Mouse (Mus musculus) thymus, adult 2 months (tissue): ENCODE measurements around the gene Gm10330. TPM values are rescaled to one million over a fixed set of nuclear protein-coding genes. Genes with fewer than 3 reads are reported as not detected.
A peak's percentile ranks its signal among the peaks of the same experiment; 100 is the strongest.
"Not testable (repeated sequence)": the region's sequence is repeated elsewhere in the genome, so short reads cannot be mapped to it uniquely, and the experiment has no call there.

Experiments used
- DNase-seq: peaks from one replicate; pipeline ENCODE4 v3.0.0; 2021
- H3K27ac ChIP-seq: fragments of 200-500 bp; 2 replicates; pipeline ENCODE4 v1.5.1; 2012; ENCODE audit warnings: low read length, control low read depth; ENCODE audit not compliant: control insufficient read depth, insufficient read depth
- H3K27me3 ChIP-seq: fragments of 200-500 bp; 2 replicates; pipeline ENCODE4 v1.6.1; 2012; ENCODE audit warnings: mild to moderate bottlenecking, low read length, moderate library complexity, mixed read lengths; ENCODE audit not compliant: control insufficient read depth, insufficient read depth
- H3K36me3 ChIP-seq: fragments of 200-500 bp; 2 replicates; pipeline ENCODE4 v1.6.1; 2012; ENCODE audit warnings: mild to moderate bottlenecking, low read length, moderate library complexity; ENCODE audit not compliant: control insufficient read depth, insufficient read depth
- H3K4me1 ChIP-seq: fragments of 200-500 bp; replicated peaks from 2 replicates; pipeline ENCODE4 v1.6.1; 2012; ENCODE audit warnings: low read length; ENCODE audit not compliant: control insufficient read depth, insufficient read depth
- H3K4me3 ChIP-seq: fragments of 200-500 bp; 2 replicates; pipeline ENCODE4 v1.5.1; 2012; ENCODE audit warnings: mild to moderate bottlenecking, low read length, control low read depth, moderate library complexity; ENCODE audit not compliant: control insufficient read depth, insufficient read depth
- WGBS: fragments of 180-500 bp; shearing (Covaris S2); methylation state at CpG from one replicate; pipeline ENCODE4 v1.1.7; 2018; 5-methylcytosine and 5-hydroxymethylcytosine counted together
- polyA plus RNA-seq: library from polyadenylated mRNA; depleted of rRNA; stranded (reverse); fragments of >200 nt; gene quantifications from 2 replicates; pipeline ENCODE4 v1.2.3, GENCODE M21; 2012; rRNA removed

Gm10330 gene
- polyA plus RNA-seq = not detected in 2 replicates

- H3K27me3 ChIP-seq, DNase-seq, H3K4me1 ChIP-seq, H3K27ac ChIP-seq, H3K4me3 ChIP-seq, H3K36me3 ChIP-seq: not testable (repeated sequence)
- WGBS = 96% methylated on average over 1 of the region's 1 CpGs
These were observed at the start of gene Gm10330 for GRCm38 (mm10) chr12:23780165-23780564. Gene Gm10330 (minus strand): TSS chr12:23780265.

DNA sequence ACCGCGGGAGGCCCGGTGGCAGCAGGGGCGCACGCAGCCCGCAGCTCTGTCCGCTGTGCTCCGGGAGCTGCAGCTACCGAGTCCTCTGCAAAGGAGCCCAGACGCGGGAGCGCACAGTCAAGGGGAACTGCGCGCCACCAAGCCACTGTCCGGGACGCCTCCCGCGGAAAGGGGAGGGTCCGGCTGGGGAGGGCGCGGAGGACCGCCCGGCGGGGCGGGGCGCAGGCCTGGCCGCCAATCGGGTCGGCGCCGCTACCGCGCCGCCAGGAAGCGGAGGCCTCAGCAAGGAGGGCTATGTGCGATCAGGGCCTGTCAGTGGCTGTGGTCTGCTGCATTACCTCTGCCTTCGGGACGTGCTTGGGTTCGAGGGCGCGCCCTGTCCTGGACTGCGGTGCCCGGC lies 20.7 kb upstream of the Gm10330 start:
- H3K4me1 ChIP-seq, H3K27ac ChIP-seq, H3K27me3 ChIP-seq, H3K4me3 ChIP-seq, H3K36me3 ChIP-seq, DNase-seq: not testable (repeated sequence)
- WGBS = 35% methylated on average over 41 of the region's 43 CpGs

GRCm38 (mm10) chr12:23800366-23800765 lies 20.3 kb upstream of the Gm10330 start:
- H3K4me1 ChIP-seq, H3K36me3 ChIP-seq, H3K4me3 ChIP-seq, H3K27ac ChIP-seq, H3K27me3 ChIP-seq: not testable (repeated sequence)
- WGBS = 33% methylated on average over 47 of the region's 48 CpGs
- peak; percentile 12 for DNase-seq
